Mouse (Mus musculus): ENCODE data around the gene Ryr1. TPM values are rescaled to one million over a fixed set of nuclear protein-coding genes. Genes with fewer than 3 reads are reported as not detected.

Gene Ryr1
- polyA plus RNA-seq, 1 experiment = 1.1 TPM

GRCm38 (mm10) chr7:29061522-29062037 is 63.4 kb downstream of the Ryr1 start:
- H3K36me3 ChIP-seq (ENCODE audit: control insufficient read depth, insufficient read depth, low read length) = no peaks in the 10 kb centered on the region
- peaks cover 17% of the 10 kb centered on the region for H3K4me1 ChIP-seq (ENCODE audit: control insufficient read depth, insufficient read depth, low read length)
- H3K27ac ChIP-seq (ENCODE audit: control insufficient read depth, insufficient read depth, low read depth, low read length) = no peak overlapping the region
- H3K4me3 ChIP-seq (ENCODE audit: control insufficient read depth, low read depth, low read length) = no peak overlapping the region
- TF ChIP-seq POLR2A (IDR thresholded peaks at IDR 0.05; ENCODE audit: control insufficient read depth, low read depth, low read length) = no peak
- TF ChIP-seq CTCF (IDR thresholded peaks at IDR 0.05; ENCODE audit: control insufficient read depth, insufficient read depth, insufficient replicate concordance, low read depth, low read length) = peak; percentile 12; the same call in 1 of the 2 replicates
- no peaks in the 10 kb centered on the region for H3K27me3 ChIP-seq (ENCODE audit: control insufficient read depth, insufficient read depth, low read length)

GRCm38 (mm10) chr7:29059445-29059844 is 65.5 kb downstream of the Ryr1 start:
- no peak overlapping the region for H3K27ac ChIP-seq (ENCODE audit: control insufficient read depth, insufficient read depth, low read depth, low read length)
- H3K4me3 ChIP-seq (ENCODE audit: control insufficient read depth, low read depth, low read length) = no peak overlapping the region
- TF ChIP-seq CTCF (IDR thresholded peaks at IDR 0.05; ENCODE audit: control insufficient read depth, insufficient read depth, insufficient replicate concordance, low read depth, low read length) (no peak), POLR2A (IDR thresholded peaks at IDR 0.05; ENCODE audit: control insufficient read depth, low read depth, low read length) (no peak)
- H3K36me3 ChIP-seq (ENCODE audit: control insufficient read depth, insufficient read depth, low read length) = no peaks in the 10 kb centered on the region
- H3K27me3 ChIP-seq (ENCODE audit: control insufficient read depth, insufficient read depth, low read length) = no peaks in the 10 kb centered on the region
- H3K4me1 ChIP-seq (ENCODE audit: control insufficient read depth, insufficient read depth, low read length) = peaks cover 17% of the 10 kb centered on the region

DNA sequence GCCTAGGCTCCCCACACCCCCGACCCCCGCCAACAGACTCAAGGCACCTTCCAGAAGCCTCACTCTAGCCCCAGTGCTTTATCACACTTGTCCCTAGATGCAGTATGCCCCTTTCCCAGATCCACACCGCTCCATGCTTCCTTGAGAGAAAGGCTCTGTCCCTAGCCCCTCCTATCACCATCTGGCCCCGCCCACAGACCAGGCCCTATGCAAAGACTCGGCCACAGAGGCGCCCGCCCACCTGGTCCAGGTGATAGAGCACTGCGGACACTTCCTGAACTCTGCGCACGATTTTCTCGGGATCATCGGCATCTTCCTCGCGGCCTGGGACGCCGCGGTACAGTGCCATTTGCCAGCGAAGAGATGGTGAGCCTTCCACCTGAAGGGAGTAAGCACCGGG is 72.2 kb downstream of the Ryr1 start:
- H3K27ac ChIP-seq (ENCODE audit: control insufficient read depth, insufficient read depth, low read depth, low read length) = no peak overlapping the region
- TF ChIP-seq CTCF (IDR thresholded peaks at IDR 0.05; ENCODE audit: control insufficient read depth, insufficient read depth, insufficient replicate concordance, low read depth, low read length) (no peak), POLR2A (IDR thresholded peaks at IDR 0.05; ENCODE audit: control insufficient read depth, low read depth, low read length) (no peak)
- H3K4me3 ChIP-seq (ENCODE audit: control insufficient read depth, low read depth, low read length) = peak overlapping the region; percentile 21; the same call in 1 of the 2 replicates
- H3K27me3 ChIP-seq (ENCODE audit: control insufficient read depth, insufficient read depth, low read length) = peaks cover 2% of the 10 kb centered on the region; the same call in 1 of the 2 replicates
- peaks cover 7% of the 10 kb centered on the region; the same call in 1 of the 2 replicates for H3K4me1 ChIP-seq (ENCODE audit: control insufficient read depth, insufficient read depth, low read length)
- H3K36me3 ChIP-seq (ENCODE audit: control insufficient read depth, insufficient read depth, low read length) = no peaks in the 10 kb centered on the region

DNA sequence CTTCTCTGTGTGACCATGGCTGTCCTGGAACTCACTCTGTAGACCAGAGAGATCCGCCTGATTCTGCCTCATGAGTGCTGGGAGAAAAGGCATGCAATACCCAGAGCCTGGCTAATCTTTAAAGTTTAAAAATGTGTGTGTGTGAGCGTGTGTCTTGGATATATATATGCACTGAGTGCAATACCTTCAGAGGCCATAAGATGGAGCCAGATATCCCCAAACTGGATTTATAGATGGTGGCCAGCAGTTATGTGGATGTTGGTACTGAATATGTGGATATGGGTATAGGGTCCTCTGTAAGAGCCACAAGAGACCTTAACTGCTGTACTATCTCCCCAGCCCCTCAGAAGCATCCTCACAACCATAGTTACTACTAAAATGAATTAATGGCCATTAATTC is 74.2 kb downstream of the Ryr1 start:
- TF ChIP-seq POLR2A (IDR thresholded peaks at IDR 0.05; ENCODE audit: control insufficient read depth, low read depth, low read length) (no peak), CTCF (IDR thresholded peaks at IDR 0.05; ENCODE audit: control insufficient read depth, insufficient read depth, insufficient replicate concordance, low read depth, low read length) (peak; percentile 17; the same call in 1 of the 2 replicates)
- Histone ChIP-seq H3K27ac (ENCODE audit: control insufficient read depth, insufficient read depth, low read depth, low read length) (no peak overlapping the region), H3K36me3 (ENCODE audit: control insufficient read depth, insufficient read depth, low read length) (no peaks in the 10 kb centered on the region), H3K4me3 (ENCODE audit: control insufficient read depth, low read depth, low read length) (no peak overlapping the region), H3K4me1 (ENCODE audit: control insufficient read depth, insufficient read depth, low read length) (peaks cover 7% of the 10 kb centered on the region; the same call in 1 of the 2 replicates), H3K27me3 (ENCODE audit: control insufficient read depth, insufficient read depth, low read length) (peaks cover 2% of the 10 kb centered on the region; the same call in 1 of the 2 replicates)

DNA sequence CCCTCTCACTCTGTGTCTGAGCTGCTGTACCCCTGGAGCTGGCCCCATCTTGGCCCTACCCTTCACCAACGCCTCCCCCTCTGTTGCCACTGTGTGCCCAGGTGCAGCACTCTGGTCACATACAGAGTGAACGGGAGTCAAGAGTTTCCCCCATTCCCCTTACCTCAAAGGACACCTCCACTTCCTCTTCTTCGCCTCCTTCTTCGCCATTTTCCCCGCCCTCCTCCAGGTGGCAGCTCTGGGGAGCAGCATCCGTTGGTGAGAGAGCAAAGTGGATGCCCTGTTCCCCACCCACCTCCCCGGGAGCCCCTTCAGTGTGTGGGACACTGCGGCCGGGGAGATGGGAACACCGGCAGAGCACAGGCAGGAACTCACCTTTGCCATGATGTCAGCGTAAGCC is 76.4 kb downstream of the Ryr1 start:
- H3K27me3 ChIP-seq (ENCODE audit: control insufficient read depth, insufficient read depth, low read length) = peaks cover 2% of the 10 kb centered on the region; the same call in 1 of the 2 replicates
- H3K36me3 ChIP-seq (ENCODE audit: control insufficient read depth, insufficient read depth, low read length) = no peaks in the 10 kb centered on the region
- no peak overlapping the region for H3K27ac ChIP-seq (ENCODE audit: control insufficient read depth, insufficient read depth, low read depth, low read length)
- peaks cover 12% of the 10 kb centered on the region; the same call in 1 of the 2 replicates for H3K4me1 ChIP-seq (ENCODE audit: control insufficient read depth, insufficient read depth, low read length)
- TF ChIP-seq POLR2A (IDR thresholded peaks at IDR 0.05; ENCODE audit: control insufficient read depth, low read depth, low read length) (no peak), CTCF (IDR thresholded peaks at IDR 0.05; ENCODE audit: control insufficient read depth, insufficient read depth, insufficient replicate concordance, low read depth, low read length) (no peak)
- no peak overlapping the region for H3K4me3 ChIP-seq (ENCODE audit: control insufficient read depth, low read depth, low read length)

GRCm38 (mm10) chr7:29048070-29048469 is 76.9 kb downstream of the Ryr1 start:
- TF ChIP-seq CTCF (IDR thresholded peaks at IDR 0.05; ENCODE audit: control insufficient read depth, insufficient read depth, insufficient replicate concordance, low read depth, low read length) (no peak), POLR2A (IDR thresholded peaks at IDR 0.05; ENCODE audit: control insufficient read depth, low read depth, low read length) (no peak)
- no peaks in the 10 kb centered on the region for H3K36me3 ChIP-seq (ENCODE audit: control insufficient read depth, insufficient read depth, low read length)
- peaks cover 2% of the 10 kb centered on the region; the same call in 1 of the 2 replicates for H3K27me3 ChIP-seq (ENCODE audit: control insufficient read depth, insufficient read depth, low read length)
- peaks cover 12% of the 10 kb centered on the region; the same call in 1 of the 2 replicates for H3K4me1 ChIP-seq (ENCODE audit: control insufficient read depth, insufficient read depth, low read length)
- no peak overlapping the region for H3K4me3 ChIP-seq (ENCODE audit: control insufficient read depth, low read depth, low read length)
- H3K27ac ChIP-seq (ENCODE audit: control insufficient read depth, insufficient read depth, low read depth, low read length) = no peak overlapping the region

- no peak overlapping the region for H3K4me3 ChIP-seq (ENCODE audit: control insufficient read depth, low read depth, low read length)
- no peaks in the 10 kb centered on the region for H3K36me3 ChIP-seq (ENCODE audit: control insufficient read depth, insufficient read depth, low read length)
- H3K27me3 ChIP-seq (ENCODE audit: control insufficient read depth, insufficient read depth, low read length) = no peaks in the 10 kb centered on the region
- peaks cover 5% of the 10 kb centered on the region; the same call in 1 of the 2 replicates for H3K4me1 ChIP-seq (ENCODE audit: control insufficient read depth, insufficient read depth, low read length)
- no peak overlapping the region for H3K27ac ChIP-seq (ENCODE audit: control insufficient read depth, insufficient read depth, low read depth, low read length)
- TF ChIP-seq POLR2A (IDR thresholded peaks at IDR 0.05; ENCODE audit: control insufficient read depth, low read depth, low read length) (no peak), CTCF (IDR thresholded peaks at IDR 0.05; ENCODE audit: control insufficient read depth, insufficient read depth, insufficient replicate concordance, low read depth, low read length) (no peak)
Observed at GRCm38 (mm10) chr7:29046533-29046932, 78.4 kb downstream of the Ryr1 start.
